Mouse (Mus musculus): ENCODE data around the gene Casz1. TPM values are rescaled to one million over a fixed set of nuclear protein-coding genes. Genes with fewer than 3 reads are reported as not detected.
A peak's percentile ranks its signal among the peaks of the same experiment; 100 is the strongest.

Gene Casz1
- polyA plus RNA-seq, 1 experiment from 2014 or later: 3.7 TPM

DNA sequence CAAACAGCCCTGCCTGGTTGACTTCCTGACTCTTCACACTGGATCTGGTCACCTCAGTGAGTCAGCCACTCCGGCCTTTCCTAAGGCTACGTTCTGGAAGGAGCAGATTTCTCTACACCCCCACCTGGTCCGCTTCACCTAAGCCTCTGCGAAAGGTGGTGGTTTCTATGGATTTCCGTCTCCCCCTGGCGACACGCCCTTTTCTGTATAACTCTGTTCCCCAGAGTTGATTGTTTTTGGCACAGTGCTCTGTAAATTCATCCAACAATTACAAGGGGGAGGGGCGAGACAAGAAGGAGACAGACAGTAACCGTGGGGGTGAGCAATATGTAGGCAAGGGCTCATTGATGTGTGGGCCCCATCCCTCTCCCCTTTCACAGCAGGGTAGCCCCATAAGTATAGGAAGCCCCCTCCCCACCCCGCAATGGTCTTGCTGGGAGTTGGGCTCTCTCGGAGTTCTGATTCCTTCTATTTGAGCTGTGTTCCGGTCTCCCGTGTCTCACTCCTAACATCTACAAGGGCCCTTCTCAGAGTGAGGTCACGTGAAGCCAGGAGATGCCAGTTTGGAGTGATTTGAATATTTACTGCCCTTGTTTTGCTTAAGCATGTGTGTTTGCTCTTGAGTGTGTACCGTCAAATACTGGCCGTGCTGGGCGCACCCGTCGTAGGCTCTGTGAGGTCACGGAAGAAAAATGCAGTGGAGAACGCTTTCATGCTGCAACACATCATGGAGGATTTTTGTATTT is 29.2 kb downstream of the Casz1 start:
- Histone ChIP-seq H3K4me3 (no peak overlapping the region), H3K36me3 (replicated peaks) (no peaks in the 10 kb centered on the region), H3K27me3 (replicated peaks; ENCODE audit: low read depth, poor library complexity, severe bottlenecking) (peaks cover 26% of the 10 kb centered on the region), H3K9me3 (no peaks in the 10 kb centered on the region), H3K4me1 (peaks cover 47% of the 10 kb centered on the region), H3K27ac (replicated peaks) (no peak overlapping the region)
- 84% methylated on average over 21 of the region's 21 CpGs for WGBS
- no peak for DNase-seq (ENCODE audit: low spot score)

DNA sequence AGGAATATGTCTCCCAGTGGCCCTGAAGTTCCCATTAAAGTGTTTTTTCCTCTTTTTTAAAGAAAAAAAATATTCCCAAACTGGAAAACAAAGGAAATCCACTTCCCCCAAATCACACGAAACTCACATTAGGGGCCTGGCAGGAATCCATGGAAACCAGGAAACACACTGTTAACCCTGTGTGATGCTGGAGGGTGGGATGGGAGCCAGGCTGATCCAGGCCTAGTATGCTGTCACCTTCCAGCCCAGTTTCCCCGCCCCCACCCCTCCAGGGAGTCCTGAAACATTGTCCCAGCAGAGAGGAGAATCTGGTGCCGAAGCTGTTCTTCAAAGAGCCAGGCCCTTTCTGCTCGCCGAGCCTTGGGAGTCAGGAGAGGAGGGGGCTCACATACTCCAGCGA is 32.2 kb downstream of the Casz1 start:
- Histone ChIP-seq H3K4me3 (no peak overlapping the region), H3K4me1 (peaks cover 51% of the 10 kb centered on the region), H3K36me3 (replicated peaks) (no peaks in the 10 kb centered on the region), H3K27ac (replicated peaks) (peak overlapping the region; percentile 21; the same call in 1 of the 2 replicates), H3K27me3 (replicated peaks; ENCODE audit: low read depth, poor library complexity, severe bottlenecking) (peaks cover 39% of the 10 kb centered on the region), H3K9me3 (no peaks in the 10 kb centered on the region)
- 40% methylated on average over 6 of the region's 6 CpGs for WGBS
- DNase-seq (ENCODE audit: low spot score): no peak

DNA sequence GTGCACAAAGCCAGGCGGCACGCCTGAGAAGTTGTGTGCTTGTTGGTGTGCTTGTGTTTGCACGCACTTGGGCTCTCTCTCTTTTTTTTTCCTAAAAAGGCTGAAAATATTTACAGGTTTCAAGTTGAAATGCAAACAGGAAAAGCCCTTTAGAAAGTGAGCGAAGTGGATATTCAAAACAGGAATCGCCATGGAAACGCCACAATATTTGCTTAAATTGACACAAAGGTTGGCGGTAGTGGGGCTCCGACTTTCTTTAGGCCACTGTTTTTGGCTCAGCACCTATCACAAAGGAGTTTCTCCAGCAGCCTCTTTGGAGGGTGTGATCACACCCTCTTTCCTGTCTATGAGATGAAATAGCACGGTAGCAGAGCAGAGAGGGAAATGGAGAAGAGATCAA is 32.8 kb downstream of the Casz1 start:
- no peak overlapping the region for H3K4me3 ChIP-seq
- 58% methylated on average over 9 of the region's 9 CpGs for WGBS
- H3K27me3 ChIP-seq (replicated peaks; ENCODE audit: low read depth, poor library complexity, severe bottlenecking): peaks cover 44% of the 10 kb centered on the region
- peak overlapping the region; percentile 32 for H3K27ac ChIP-seq (replicated peaks)
- DNase-seq (ENCODE audit: low spot score): no peak
- H3K36me3 ChIP-seq (replicated peaks): no peaks in the 10 kb centered on the region
- peaks cover 55% of the 10 kb centered on the region for H3K4me1 ChIP-seq
- H3K9me3 ChIP-seq: no peaks in the 10 kb centered on the region

DNA sequence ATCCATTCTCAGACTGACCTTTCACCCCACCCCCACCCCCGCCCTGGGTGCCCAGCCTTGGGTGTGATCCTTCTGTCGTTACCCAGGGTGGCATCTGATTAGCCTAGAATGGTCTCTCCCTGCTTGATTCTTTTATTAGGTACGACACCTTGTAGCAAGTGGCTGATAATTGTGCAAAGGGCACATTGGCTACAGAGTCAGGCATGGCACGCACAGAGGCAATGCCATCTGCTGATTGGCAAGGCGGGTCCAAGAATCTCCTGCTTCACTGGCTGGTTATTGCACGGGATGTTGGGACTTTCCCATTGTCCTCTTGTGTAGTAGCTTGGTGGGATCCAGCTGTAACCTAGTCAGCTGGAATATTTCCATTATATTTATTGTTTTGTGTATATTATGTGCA is 33.4 kb downstream of the Casz1 start:
- Histone ChIP-seq H3K27ac (replicated peaks) (peak overlapping the region; percentile 32; the same call in 1 of the 2 replicates), H3K27me3 (replicated peaks; ENCODE audit: low read depth, poor library complexity, severe bottlenecking) (peaks cover 50% of the 10 kb centered on the region), H3K9me3 (no peaks in the 10 kb centered on the region), H3K4me3 (no peak overlapping the region), H3K4me1 (peaks cover 61% of the 10 kb centered on the region), H3K36me3 (replicated peaks) (no peaks in the 10 kb centered on the region)
- WGBS: 86% methylated on average over 6 of the region's 6 CpGs
- no peak for DNase-seq (ENCODE audit: low spot score)

DNA sequence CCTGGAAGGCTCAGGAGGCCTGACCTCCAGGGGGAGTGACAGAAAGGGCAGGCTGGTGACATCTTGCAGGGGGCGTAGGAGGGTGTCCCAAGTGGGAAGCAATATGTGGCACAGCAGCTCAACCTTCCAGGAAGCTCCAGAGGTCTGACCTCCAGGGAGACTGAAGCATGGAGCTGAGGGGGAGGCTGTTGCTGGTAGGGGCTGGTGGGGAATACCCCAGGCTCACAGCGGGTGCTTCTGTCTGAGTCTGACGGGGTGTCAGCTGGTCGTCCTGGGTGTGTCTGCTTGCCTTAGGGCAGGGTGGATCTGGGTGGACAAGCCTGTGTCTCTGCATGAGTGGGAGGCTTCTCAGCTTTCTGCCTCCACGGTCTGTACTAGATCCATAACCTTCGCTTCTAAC is 38.1 kb downstream of the Casz1 start:
- Histone ChIP-seq H3K36me3 (replicated peaks) (no peaks in the 10 kb centered on the region), H3K4me1 (peaks cover 61% of the 10 kb centered on the region), H3K9me3 (no peaks in the 10 kb centered on the region), H3K27me3 (replicated peaks; ENCODE audit: low read depth, poor library complexity, severe bottlenecking) (peaks cover 79% of the 10 kb centered on the region), H3K4me3 (no peak overlapping the region), H3K27ac (replicated peaks) (no peak overlapping the region)
- 59% methylated on average over 6 of the region's 6 CpGs for WGBS
- DNase-seq (ENCODE audit: low spot score): no peak

DNA sequence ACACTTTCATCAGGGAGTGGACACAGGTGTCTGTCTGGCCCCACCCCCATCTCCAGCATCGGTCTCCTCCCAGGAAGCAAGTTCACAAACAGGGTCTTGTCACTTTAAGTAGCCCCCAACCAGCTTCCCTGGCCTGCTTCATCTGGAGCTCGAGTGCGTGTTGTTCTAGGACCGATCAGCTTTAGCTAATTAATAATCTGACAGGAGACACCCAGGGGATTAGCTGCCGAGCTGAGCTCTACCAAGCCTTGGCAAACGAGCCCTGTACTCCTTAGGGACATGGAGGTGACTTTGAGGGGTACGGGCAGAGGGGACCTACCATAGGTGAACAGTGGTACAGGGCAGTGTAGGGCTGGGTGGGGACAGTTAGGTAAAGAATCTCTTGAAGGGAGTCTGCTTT is 40.7 kb downstream of the Casz1 start:
- H3K4me1 ChIP-seq: peaks cover 53% of the 10 kb centered on the region
- H3K36me3 ChIP-seq (replicated peaks): no peaks in the 10 kb centered on the region
- DNase-seq (ENCODE audit: low spot score): no peak
- H3K9me3 ChIP-seq: no peaks in the 10 kb centered on the region
- H3K4me3 ChIP-seq: no peak overlapping the region
- no peak overlapping the region for H3K27ac ChIP-seq (replicated peaks)
- peaks cover 97% of the 10 kb centered on the region for H3K27me3 ChIP-seq (replicated peaks; ENCODE audit: low read depth, poor library complexity, severe bottlenecking)
- whole genome bisulfite sequencing: 54% methylated on average over 7 of the region's 7 CpGs

DNA sequence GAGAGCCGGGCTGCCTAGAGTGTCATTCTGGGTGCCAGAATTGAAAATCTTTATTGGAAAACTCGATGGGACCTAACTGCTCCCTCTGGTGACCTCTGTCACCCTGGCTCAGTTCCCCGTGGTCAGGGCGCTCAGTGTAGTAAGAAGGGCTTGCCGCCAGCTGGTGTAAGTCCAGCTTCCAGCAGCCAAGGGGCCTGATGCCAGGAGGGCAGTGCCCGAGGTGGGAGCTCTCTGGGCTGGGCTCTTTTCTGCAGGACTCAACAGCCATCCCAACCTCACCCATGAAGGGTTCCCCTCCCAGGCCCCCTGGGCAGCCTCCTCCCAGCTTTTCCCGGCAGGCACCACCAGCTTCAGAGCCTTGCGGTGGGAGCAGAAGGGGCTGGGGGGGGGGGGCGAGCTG is 42.0 kb downstream of the Casz1 start:
- DNase-seq (ENCODE audit: low spot score): no peak
- H3K4me3 ChIP-seq: peak overlapping the region; percentile 5; the same call in 1 of the 2 replicates
- peaks cover 98% of the 10 kb centered on the region for H3K27me3 ChIP-seq (replicated peaks; ENCODE audit: low read depth, poor library complexity, severe bottlenecking)
- no peaks in the 10 kb centered on the region for H3K9me3 ChIP-seq
- peak overlapping the region; percentile 32; the same call in 1 of the 2 replicates for H3K27ac ChIP-seq (replicated peaks)
- H3K4me1 ChIP-seq: peaks cover 58% of the 10 kb centered on the region
- H3K36me3 ChIP-seq (replicated peaks): no peaks in the 10 kb centered on the region
- 65% methylated on average over 9 of the region's 9 CpGs for WGBS

DNA sequence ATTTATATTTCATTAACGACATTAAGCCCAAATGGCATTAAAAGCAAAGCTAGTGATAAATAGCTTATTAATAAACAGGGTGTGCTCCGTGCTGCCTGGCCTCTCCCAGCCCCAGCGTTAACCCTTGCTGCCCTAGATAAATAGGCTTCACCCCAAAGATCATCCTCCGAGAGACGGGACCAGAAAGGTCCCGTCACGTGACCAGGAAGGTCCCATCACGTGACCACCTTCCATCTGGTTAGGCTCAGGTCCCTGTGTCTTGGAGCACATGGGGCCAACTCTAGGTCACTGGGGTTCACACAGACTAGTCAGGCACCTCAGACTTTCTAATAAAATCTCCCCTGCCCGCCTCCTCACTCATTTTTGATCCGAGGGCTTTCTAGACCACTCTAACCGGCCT is 42.5 kb downstream of the Casz1 start:
- WGBS: 72% methylated on average over 11 of the region's 11 CpGs
- H3K4me1 ChIP-seq: peaks cover 60% of the 10 kb centered on the region
- H3K4me3 ChIP-seq: 0 out of 2 replicates have a peak overlapping the region, but pooled peaks have one; percentile 5
- H3K36me3 ChIP-seq (replicated peaks): no peaks in the 10 kb centered on the region
- DNase-seq (ENCODE audit: low spot score): no peak
- no peaks in the 10 kb centered on the region for H3K9me3 ChIP-seq
- peaks cover 98% of the 10 kb centered on the region for H3K27me3 ChIP-seq (replicated peaks; ENCODE audit: low read depth, poor library complexity, severe bottlenecking)
- no peak overlapping the region for H3K27ac ChIP-seq (replicated peaks)

DNA sequence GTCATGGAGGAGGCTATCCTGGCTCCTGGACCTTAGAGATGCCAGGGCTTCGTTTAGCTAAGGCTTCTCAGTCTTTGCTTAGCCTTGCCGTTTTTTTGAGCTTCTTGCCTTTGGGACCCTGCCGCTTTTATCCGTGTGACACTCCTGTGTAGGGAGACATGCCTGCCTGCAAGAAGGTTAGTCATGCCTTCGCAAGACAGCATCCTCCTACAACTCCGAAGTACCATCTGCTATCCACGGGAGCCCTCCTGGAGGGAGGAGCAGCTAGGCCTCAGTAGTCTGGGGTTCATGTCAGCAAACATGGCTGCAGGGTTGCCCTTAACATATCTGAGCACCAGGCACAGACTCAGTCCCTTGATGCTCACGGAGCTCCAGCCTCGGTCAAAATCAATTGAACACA is 43.4 kb downstream of the Casz1 start:
- WGBS: 86% methylated on average over 9 of the region's 9 CpGs
- H3K36me3 ChIP-seq (replicated peaks): no peaks in the 10 kb centered on the region
- no peak for DNase-seq (ENCODE audit: low spot score)
- peaks cover 99% of the 10 kb centered on the region for H3K27me3 ChIP-seq (replicated peaks; ENCODE audit: low read depth, poor library complexity, severe bottlenecking)
- H3K27ac ChIP-seq (replicated peaks): no peak overlapping the region
- no peak overlapping the region for H3K4me3 ChIP-seq
- H3K9me3 ChIP-seq: no peaks in the 10 kb centered on the region
- peaks cover 58% of the 10 kb centered on the region for H3K4me1 ChIP-seq

DNA sequence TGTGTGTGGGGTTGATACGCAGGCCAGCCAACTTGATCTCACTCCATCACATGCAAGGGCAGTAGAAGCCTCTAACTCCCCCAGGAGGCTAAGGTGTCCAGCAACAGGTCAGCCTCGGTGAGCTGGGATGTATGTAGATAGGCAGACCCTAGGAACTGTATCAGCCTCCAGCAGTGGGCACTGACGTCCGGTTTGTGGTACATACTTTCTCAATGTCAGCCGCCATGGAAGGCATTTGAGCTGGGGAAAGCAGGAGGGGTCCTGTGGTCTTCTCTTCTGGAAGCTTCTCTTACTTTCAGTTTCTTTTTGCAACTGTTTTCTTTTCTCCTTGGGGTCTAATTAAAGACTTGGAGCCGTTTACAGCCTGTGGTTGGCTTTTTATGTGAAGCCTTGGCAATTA is 45.2 kb downstream of the Casz1 start:
- no peak overlapping the region for H3K4me3 ChIP-seq
- WGBS: 83% methylated on average over 6 of the region's 6 CpGs
- H3K4me1 ChIP-seq: peaks cover 53% of the 10 kb centered on the region
- H3K27me3 ChIP-seq (replicated peaks; ENCODE audit: low read depth, poor library complexity, severe bottlenecking): peaks cover 99% of the 10 kb centered on the region
- H3K27ac ChIP-seq (replicated peaks): no peak overlapping the region
- no peaks in the 10 kb centered on the region for H3K9me3 ChIP-seq
- no peaks in the 10 kb centered on the region for H3K36me3 ChIP-seq (replicated peaks)
- no peak for DNase-seq (ENCODE audit: low spot score)

DNA sequence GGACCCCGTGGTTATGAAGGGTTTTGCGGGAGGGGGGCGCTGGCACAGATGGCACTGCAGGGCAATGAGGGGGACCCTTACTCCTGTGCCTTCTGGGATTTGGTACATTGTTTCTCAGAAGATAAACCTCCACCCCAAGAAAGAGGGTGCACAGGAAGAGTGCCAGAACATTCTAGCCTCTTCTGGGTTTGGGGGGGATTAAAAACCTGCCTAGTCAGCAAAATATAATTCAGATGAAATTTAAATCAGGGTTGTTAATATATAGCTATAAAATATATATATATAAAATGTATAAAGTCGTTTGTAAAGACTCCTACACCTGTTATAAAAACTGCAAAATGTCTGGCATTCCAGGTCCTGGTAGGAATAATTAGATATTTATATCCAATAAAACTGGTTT is 48.8 kb downstream of the Casz1 start:
- H3K9me3 ChIP-seq: no peaks in the 10 kb centered on the region
- WGBS: 80% methylated on average over 4 of the region's 4 CpGs
- peaks cover 55% of the 10 kb centered on the region for H3K4me1 ChIP-seq
- H3K27me3 ChIP-seq (replicated peaks; ENCODE audit: low read depth, poor library complexity, severe bottlenecking): peaks cover 96% of the 10 kb centered on the region
- no peak for DNase-seq (ENCODE audit: low spot score)
- no peak overlapping the region for H3K27ac ChIP-seq (replicated peaks)
- H3K4me3 ChIP-seq: no peak overlapping the region
- H3K36me3 ChIP-seq (replicated peaks): no peaks in the 10 kb centered on the region

DNA sequence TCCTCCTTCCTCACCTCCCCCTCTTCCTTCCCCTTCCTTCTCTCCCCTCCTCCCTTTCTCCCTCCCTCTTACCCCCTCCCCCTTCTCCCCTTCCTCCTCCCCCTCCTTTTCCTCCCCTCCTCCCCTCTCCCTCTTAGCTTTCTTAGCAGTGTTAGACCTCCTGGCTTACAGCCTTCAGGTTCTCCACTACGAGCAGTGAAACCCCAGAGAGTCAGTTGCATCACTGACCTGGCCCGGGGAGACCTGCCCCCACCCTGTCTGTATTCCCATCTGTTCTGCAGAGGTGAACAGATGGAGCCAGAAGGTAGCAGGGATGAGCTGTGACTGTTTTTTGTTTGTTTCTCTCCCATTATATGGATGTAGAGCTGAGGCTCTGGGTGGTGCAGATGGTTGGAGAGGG is 49.9 kb downstream of the Casz1 start:
- H3K4me3 ChIP-seq: no peak overlapping the region
- DNase-seq (ENCODE audit: low spot score): no peak

DNA sequence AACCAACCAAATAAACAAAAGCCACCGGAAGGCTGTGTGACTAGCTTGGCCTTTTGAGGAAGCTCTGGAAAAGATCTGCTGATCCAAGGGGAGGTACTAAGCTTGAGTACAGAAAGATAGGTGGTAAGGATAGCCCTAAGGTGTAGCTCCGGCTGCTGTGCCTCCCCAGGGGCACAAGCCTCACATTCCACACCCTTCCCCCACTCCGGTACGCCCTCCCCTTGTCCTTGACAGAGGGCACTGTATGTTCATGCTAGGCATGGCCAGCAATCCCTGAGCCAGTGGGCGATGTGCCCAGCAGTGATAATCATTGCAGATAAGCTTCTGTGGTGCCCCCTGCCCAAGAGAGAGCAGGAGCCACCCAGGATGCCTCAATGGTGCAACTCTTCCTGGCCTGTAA is 51.3 kb downstream of the Casz1 start:
- no peaks in the 10 kb centered on the region for H3K9me3 ChIP-seq
- no peak overlapping the region for H3K27ac ChIP-seq (replicated peaks)
- no peak overlapping the region for H3K4me3 ChIP-seq
- H3K36me3 ChIP-seq (replicated peaks): no peaks in the 10 kb centered on the region
- WGBS: 78% methylated on average over 5 of the region's 5 CpGs
- no peak for DNase-seq (ENCODE audit: low spot score)
- peaks cover 96% of the 10 kb centered on the region for H3K27me3 ChIP-seq (replicated peaks; ENCODE audit: low read depth, poor library complexity, severe bottlenecking)
- H3K4me1 ChIP-seq: peaks cover 70% of the 10 kb centered on the region

More for the DNA sequence above, 49.9 kb downstream of the Casz1 start:
- Histone ChIP-seq H3K27ac (replicated peaks) (no peak overlapping the region), H3K36me3 (replicated peaks) (no peaks in the 10 kb centered on the region), H3K27me3 (replicated peaks; ENCODE audit: low read depth, poor library complexity, severe bottlenecking) (peaks cover 96% of the 10 kb centered on the region), H3K9me3 (no peaks in the 10 kb centered on the region), H3K4me1 (peaks cover 65% of the 10 kb centered on the region)
- WGBS: 23% methylated on average over 2 of the region's 2 CpGs

Data from embryonic facial prominence, embryonic 10.5 days (tissue).